Mouse (Mus musculus) heart, embryonic 11.5 days (tissue): ENCODE measurements around the gene Ptpn1. TPM values are rescaled to one million over a fixed set of nuclear protein-coding genes. Genes with fewer than 3 reads are reported as not detected.
A peak's percentile ranks its signal among the peaks of the same experiment; 100 is the strongest.

Experiments used
- ATAC-seq: fragments of 200-750 bp; cut with Nextera tagmentation; replicated peaks from 2 replicates; pipeline ENCODE4 v1.8.0; 2017; ENCODE audit warnings: moderate library complexity; ENCODE audit not compliant: insufficient number of reproducible peaks, low FRiP score, low TSS enrichment
- H3K27ac ChIP-seq: fragments of 300-500 bp; sonication (generic); 2 replicates; pipeline ENCODE4 v1.5.1; 2014; ENCODE audit warnings: mild to moderate bottlenecking, low read depth, low read length
- H3K27me3 ChIP-seq: fragments of 300-500 bp; sonication (generic); 2 replicates; pipeline ENCODE4 v1.6.1; 2014; ENCODE audit warnings: mild to moderate bottlenecking, low read length, mixed read lengths; ENCODE audit not compliant: control insufficient read depth, insufficient read depth
- H3K36me3 ChIP-seq: fragments of 300-500 bp; sonication (generic); 2 replicates; pipeline ENCODE4 v1.6.1; 2014; ENCODE audit warnings: mild to moderate bottlenecking, low read length, moderate library complexity, mixed read lengths; ENCODE audit not compliant: control insufficient read depth, insufficient read depth
- H3K4me1 ChIP-seq: fragments of 300-500 bp; sonication (generic); 2 replicates; pipeline ENCODE4 v1.6.1; 2014; ENCODE audit warnings: low read length; ENCODE audit not compliant: control insufficient read depth, insufficient read depth
- H3K4me2 ChIP-seq: fragments of 300-500 bp; sonication (generic); 2 replicates; pipeline ENCODE4 v1.6.1; 2014; ENCODE audit warnings: mild to moderate bottlenecking, moderate library complexity
- H3K4me3 ChIP-seq: fragments of 300-500 bp; sonication (generic); 2 replicates; pipeline ENCODE4 v1.5.1; 2014; ENCODE audit warnings: low read depth, low read length
- H3K9ac ChIP-seq: fragments of 300-500 bp; sonication (generic); 2 replicates; pipeline ENCODE4 v1.6.1; 2014; ENCODE audit warnings: mild to moderate bottlenecking, low read depth, low read length, moderate library complexity
- H3K9me3 ChIP-seq: fragments of 300-500 bp; sonication (generic); replicated peaks from 2 replicates; pipeline ENCODE4 v1.6.1; 2016; ENCODE audit warnings: low read length; ENCODE audit not compliant: control insufficient read depth
- WGBS: fragments of 180-500 bp; shearing (Covaris S2); extraction: QIAGEN DNeasy Blood & Tissue Kit; methylation state at CpG from one replicate; pipeline ENCODE4 v1.1.7; 2014; ENCODE audit not compliant: insufficient replicate concordance; 5-methylcytosine and 5-hydroxymethylcytosine counted together
- polyA plus RNA-seq: library from polyadenylated mRNA; unstranded; fragments of >200 nt; fragmentation: Nextera tagmentation; extraction: Ambion mirVana; gene quantifications from 2 replicates; pipeline ENCODE4 v1.2.1, GENCODE M21; 2014

The Ptpn1 gene
- polyA plus RNA-seq, 1 experiment from 2014 or later, result 46.7 TPM

GRCm38 (mm10) chr2:167910178-167910540 lies 21.7 kb upstream of the Ptpn1 start:
- no peaks in the 10 kb centered on the region for H3K27me3 ChIP-seq
- 0 out of 2 replicates have a peak overlapping the region, but pooled peaks have one; percentile 24 for H3K9ac ChIP-seq
- ATAC-seq, result no peak
- no peak overlapping the region for H3K27ac ChIP-seq
- no peak overlapping the region for H3K4me2 ChIP-seq
- no peak overlapping the region for H3K4me3 ChIP-seq
- 56% methylated on average over 3 of the region's 3 CpGs for WGBS
- no peaks in the 10 kb centered on the region for H3K36me3 ChIP-seq
- no peaks in the 10 kb centered on the region; the same call in 1 of the 2 replicates for H3K9me3 ChIP-seq
- no peaks in the 10 kb centered on the region for H3K4me1 ChIP-seq

GRCm38 (mm10) chr2:167911511-167911910 lies 20.3 kb upstream of the Ptpn1 start:
- Histone ChIP-seq H3K36me3 (no peaks in the 10 kb centered on the region), H3K27ac (no peak overlapping the region), H3K9me3 (no peaks in the 10 kb centered on the region), H3K4me2 (no peak overlapping the region), H3K4me3 (no peak overlapping the region), H3K27me3 (no peaks in the 10 kb centered on the region), H3K4me1 (no peaks in the 10 kb centered on the region), H3K9ac (no peak overlapping the region)
- no peak for ATAC-seq
- WGBS, result 90% methylated on average over 5 of the region's 5 CpGs

GRCm38 (mm10) chr2:167919081-167919480 lies 12.8 kb upstream of the Ptpn1 start:
- Histone ChIP-seq H3K4me3 (no peak overlapping the region), H3K36me3 (no peaks in the 10 kb centered on the region), H3K4me2 (no peak overlapping the region), H3K27me3 (no peaks in the 10 kb centered on the region), H3K27ac (no peak overlapping the region), H3K9me3 (no peaks in the 10 kb centered on the region), H3K4me1 (peaks cover 5% of the 10 kb centered on the region; the same call in 1 of the 2 replicates), H3K9ac (no peak overlapping the region)
- 67% methylated on average over 1 of the region's 1 CpGs for WGBS
- ATAC-seq, result no peak

- no peaks in the 10 kb centered on the region for H3K9me3 ChIP-seq
- WGBS, result 46% methylated on average over 11 of the region's 11 CpGs
- H3K4me3 ChIP-seq, result no peak overlapping the region
- no peak for ATAC-seq
- no peak overlapping the region for H3K9ac ChIP-seq
- H3K4me2 ChIP-seq, result no peak overlapping the region
- no peaks in the 10 kb centered on the region for H3K27me3 ChIP-seq
- no peaks in the 10 kb centered on the region for H3K36me3 ChIP-seq
- H3K27ac ChIP-seq, result no peak overlapping the region
- H3K4me1 ChIP-seq, result peaks cover 5% of the 10 kb centered on the region; the same call in 1 of the 2 replicates
Observed at GRCm38 (mm10) chr2:167920041-167920440, 11.8 kb upstream of the Ptpn1 start.

GRCm38 (mm10) chr2:167920960-167921495 lies 10.8 kb upstream of the Ptpn1 start:
- no peak overlapping the region for H3K27ac ChIP-seq
- 85% methylated on average over 9 of the region's 9 CpGs for WGBS
- no peaks in the 10 kb centered on the region for H3K27me3 ChIP-seq
- H3K4me1 ChIP-seq, result peaks cover 12% of the 10 kb centered on the region
- H3K9ac ChIP-seq, result no peak overlapping the region
- no peaks in the 10 kb centered on the region for H3K9me3 ChIP-seq
- ATAC-seq, result no peak
- no peak overlapping the region for H3K4me3 ChIP-seq
- no peaks in the 10 kb centered on the region for H3K36me3 ChIP-seq
- H3K4me2 ChIP-seq, result no peak overlapping the region

- Histone ChIP-seq H3K4me2 (no peak overlapping the region), H3K9me3 (no peaks in the 10 kb centered on the region), H3K4me3 (no peak overlapping the region), H3K27ac (no peak overlapping the region), H3K36me3 (no peaks in the 10 kb centered on the region), H3K27me3 (no peaks in the 10 kb centered on the region), H3K9ac (no peak overlapping the region), H3K4me1 (peaks cover 12% of the 10 kb centered on the region)
- no peak for ATAC-seq
- 82% methylated on average over 8 of the region's 8 CpGs for WGBS
Observed at GRCm38 (mm10) chr2:167921823-167922222, 10.0 kb upstream of the Ptpn1 start.

GRCm38 (mm10) chr2:167924011-167924410 lies 7.8 kb upstream of the Ptpn1 start:
- Histone ChIP-seq H3K4me3 (no peak overlapping the region), H3K9ac (no peak overlapping the region), H3K4me2 (no peak overlapping the region), H3K36me3 (no peaks in the 10 kb centered on the region), H3K27me3 (no peaks in the 10 kb centered on the region), H3K4me1 (peaks cover 10% of the 10 kb centered on the region), H3K27ac (no peak overlapping the region), H3K9me3 (no peaks in the 10 kb centered on the region)
- no peak for ATAC-seq
- 85% methylated on average over 5 of the region's 5 CpGs for WGBS

GRCm38 (mm10) chr2:167924803-167925604 lies 6.9 kb upstream of the Ptpn1 start:
- WGBS, result 4% methylated on average over 29 of the region's 29 CpGs
- ATAC-seq, result no peak
- Histone ChIP-seq H3K9ac (peak overlapping the region; percentile 77), H3K4me3 (peak overlapping the region; percentile 51), H3K27ac (peak overlapping the region; percentile 81), H3K9me3 (no peaks in the 10 kb centered on the region), H3K27me3 (no peaks in the 10 kb centered on the region), H3K4me2 (peak overlapping the region; percentile 95), H3K4me1 (peaks cover 9% of the 10 kb centered on the region), H3K36me3 (no peaks in the 10 kb centered on the region)
